Mouse (Mus musculus): ENCODE results near the gene Dnaaf1. TPM values are rescaled to one million over a fixed set of nuclear protein-coding genes. Genes with fewer than 3 reads are reported as not detected.

Dnaaf1 gene
- polyA plus RNA-seq, 1 experiment from 2014 or later: 0.74 TPM

GRCm38 (mm10) chr8:119557132-119557531 lies 17.9 kb upstream of the Dnaaf1 start:
- H3K4me3 ChIP-seq: peak overlapping the region; percentile 93
- no peaks in the 10 kb centered on the region for H3K9me3 ChIP-seq
- H3K4me1 ChIP-seq (replicated peaks): peaks cover 40% of the 10 kb centered on the region
- H3K9ac ChIP-seq: peak overlapping the region; percentile 91
- H3K27ac ChIP-seq (replicated peaks): no peak overlapping the region
- H3K4me2 ChIP-seq: peak overlapping the region; percentile 88
- WGBS: 83% methylated on average over 9 of the region's 9 CpGs
- H3K36me3 ChIP-seq: peaks cover 9% of the 10 kb centered on the region
- ATAC-seq (ENCODE audit: low FRiP score, low read depth): no peak
- no peaks in the 10 kb centered on the region for H3K27me3 ChIP-seq

DNA sequence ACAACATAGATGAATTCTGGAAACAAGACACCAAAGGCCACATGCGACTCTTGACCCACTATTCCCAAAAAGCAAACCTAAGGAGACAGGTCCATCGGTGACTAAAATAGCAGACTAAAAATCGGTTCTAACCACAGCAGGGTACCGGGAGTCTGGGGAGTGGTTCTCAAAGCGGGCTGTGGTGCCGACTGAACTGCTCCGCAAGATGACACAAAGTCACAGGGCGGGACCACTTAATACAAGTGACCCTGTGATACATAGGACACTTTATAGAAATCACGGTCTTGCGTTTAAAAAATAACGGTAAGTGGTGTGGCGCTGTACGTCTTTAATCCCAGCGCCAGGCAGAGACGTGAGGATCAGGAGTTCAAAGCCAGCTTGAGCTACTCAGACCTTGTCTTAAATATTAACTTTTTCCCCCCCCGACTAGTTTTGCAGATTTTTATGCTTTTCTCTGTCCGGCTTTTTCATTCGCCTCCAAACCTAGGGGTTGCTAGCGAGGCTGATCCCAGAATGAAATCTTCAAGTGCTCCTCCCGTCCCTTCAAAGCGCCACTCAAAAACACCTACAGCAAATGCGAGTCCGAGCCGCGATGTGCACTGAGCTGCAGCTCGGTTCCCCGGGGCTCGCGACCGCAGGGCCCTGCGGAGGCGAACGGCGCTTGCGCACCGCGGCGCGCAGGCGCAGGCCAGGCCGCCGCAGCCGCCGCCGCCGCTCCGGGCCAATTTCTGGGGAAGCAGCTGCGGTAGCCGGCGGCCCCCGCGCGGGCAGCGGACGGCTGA lies 17.0 kb upstream of the Dnaaf1 start:
- WGBS: under 1% methylated on average over 55 of the region's 55 CpGs
- H3K27me3 ChIP-seq: no peaks in the 10 kb centered on the region
- peak overlapping the region; percentile 91 for H3K9ac ChIP-seq
- H3K27ac ChIP-seq (replicated peaks): peak overlapping the region; percentile 98
- H3K36me3 ChIP-seq: peaks cover 18% of the 10 kb centered on the region
- no peaks in the 10 kb centered on the region for H3K9me3 ChIP-seq
- peak overlapping the region; percentile 88 for H3K4me2 ChIP-seq
- peak; percentile 91 for ATAC-seq (ENCODE audit: low FRiP score, low read depth)
- H3K4me3 ChIP-seq: peak overlapping the region; percentile 93
- H3K4me1 ChIP-seq (replicated peaks): peaks cover 40% of the 10 kb centered on the region

GRCm38 (mm10) chr8:119558603-119559401 lies 16.2 kb upstream of the Dnaaf1 start, which contains the start of gene Mbtps1:
Gene Mbtps1 (minus strand): TSS chr8:119558735.
- Histone ChIP-seq H3K9ac (peak within 1 kb of the TSS; percentile 91), H3K4me2 (peak within 1 kb of the TSS; percentile 88), H3K4me3 (peak within 1 kb of the TSS; percentile 93), H3K36me3 (peaks cover 26% of the 10 kb centered on the region), H3K27me3 (no peaks in the 10 kb centered on the region), H3K4me1 (replicated peaks) (peaks cover 40% of the 10 kb centered on the region), H3K9me3 (no peaks in the 10 kb centered on the region), H3K27ac (replicated peaks) (peak within 1 kb of the TSS; percentile 98)
- 6% methylated on average over 56 of the region's 63 CpGs for WGBS
- peak; percentile 97 for ATAC-seq (ENCODE audit: low FRiP score, low read depth)

- no peaks in the 10 kb centered on the region for H3K9me3 ChIP-seq
- no peaks in the 10 kb centered on the region for H3K27me3 ChIP-seq
- peak overlapping the region; percentile 42; the same call in 1 of the 2 replicates for H3K9ac ChIP-seq
- peaks cover 40% of the 10 kb centered on the region for H3K4me1 ChIP-seq (replicated peaks)
- H3K4me2 ChIP-seq: peak overlapping the region; percentile 88
- 90% methylated on average over 6 of the region's 6 CpGs for WGBS
- H3K4me3 ChIP-seq: no peak overlapping the region
- ATAC-seq (ENCODE audit: low FRiP score, low read depth): no peak
- H3K27ac ChIP-seq (replicated peaks): peak overlapping the region; percentile 98; the same call in 1 of the 2 replicates
- H3K36me3 ChIP-seq: peaks cover 32% of the 10 kb centered on the region
Measured at GRCm38 (mm10) chr8:119559402-119559720, 15.7 kb upstream of the Dnaaf1 start.

DNA sequence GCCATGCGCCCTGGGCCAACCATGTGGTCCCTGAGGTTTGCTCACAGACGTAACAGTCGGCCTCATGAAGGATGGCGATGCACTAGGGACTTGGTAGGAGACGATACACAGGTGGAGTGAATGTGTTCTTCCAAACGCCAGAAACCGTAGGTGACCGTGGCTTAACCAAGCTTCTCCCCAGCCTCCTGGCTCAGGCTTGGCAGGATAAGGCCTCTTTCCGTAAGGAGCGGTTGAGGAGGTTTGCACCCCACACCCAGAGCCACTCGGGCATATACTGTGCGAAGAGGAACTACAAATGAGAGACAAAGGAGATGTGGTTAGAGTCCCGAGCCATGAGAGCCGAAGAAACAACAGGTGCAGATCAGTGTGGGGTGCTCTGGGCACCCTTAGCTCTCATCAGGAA lies 11.2 kb upstream of the Dnaaf1 start:
- no peak overlapping the region for H3K4me2 ChIP-seq
- no peak overlapping the region for H3K27ac ChIP-seq (replicated peaks)
- no peaks in the 10 kb centered on the region for H3K9me3 ChIP-seq
- no peak overlapping the region for H3K4me3 ChIP-seq
- WGBS: 92% methylated on average over 14 of the region's 14 CpGs
- H3K4me1 ChIP-seq (replicated peaks): peaks cover 6% of the 10 kb centered on the region
- H3K27me3 ChIP-seq: no peaks in the 10 kb centered on the region
- ATAC-seq (ENCODE audit: low FRiP score, low read depth): no peak
- no peak overlapping the region for H3K9ac ChIP-seq
- peaks cover 55% of the 10 kb centered on the region for H3K36me3 ChIP-seq

GRCm38 (mm10) chr8:119566367-119566766 lies 8.7 kb upstream of the Dnaaf1 start:
- H3K9me3 ChIP-seq: no peaks in the 10 kb centered on the region
- no peak overlapping the region for H3K4me3 ChIP-seq
- no peak overlapping the region for H3K4me2 ChIP-seq
- H3K9ac ChIP-seq: no peak overlapping the region
- 85% methylated on average over 11 of the region's 11 CpGs for WGBS
- peaks cover 50% of the 10 kb centered on the region for H3K36me3 ChIP-seq
- H3K27me3 ChIP-seq: no peaks in the 10 kb centered on the region
- no peak overlapping the region for H3K27ac ChIP-seq (replicated peaks)
- ATAC-seq (ENCODE audit: low FRiP score, low read depth): no peak
- no peaks in the 10 kb centered on the region for H3K4me1 ChIP-seq (replicated peaks)

GRCm38 (mm10) chr8:119568251-119568650 lies 6.8 kb upstream of the Dnaaf1 start:
- Histone ChIP-seq H3K36me3 (peaks cover 34% of the 10 kb centered on the region), H3K9ac (no peak overlapping the region), H3K27me3 (no peaks in the 10 kb centered on the region), H3K4me1 (replicated peaks) (peaks cover 7% of the 10 kb centered on the region), H3K9me3 (no peaks in the 10 kb centered on the region), H3K27ac (replicated peaks) (no peak overlapping the region), H3K4me3 (no peak overlapping the region), H3K4me2 (no peak overlapping the region)
- WGBS: 89% methylated on average over 9 of the region's 9 CpGs
- no peak for ATAC-seq (ENCODE audit: low FRiP score, low read depth)

DNA sequence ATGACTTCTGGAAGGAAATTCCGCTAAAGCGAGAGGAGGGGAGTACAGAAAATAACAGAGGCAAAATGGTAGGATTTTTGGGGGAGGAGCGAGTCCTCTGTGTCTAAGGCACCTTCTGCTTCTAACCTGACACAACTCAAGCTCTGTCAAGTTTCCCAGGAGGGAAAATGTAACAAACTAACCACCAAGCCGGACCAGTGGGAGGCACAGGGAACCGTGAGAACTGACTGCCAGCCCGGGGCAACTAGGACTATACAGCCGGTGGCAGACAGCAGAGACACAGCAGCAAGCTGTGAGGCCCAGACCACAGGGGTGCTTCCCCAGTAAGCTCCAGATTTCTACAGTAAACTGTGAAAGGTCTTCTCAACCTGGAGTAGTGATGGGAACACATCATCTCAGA lies 6.1 kb upstream of the Dnaaf1 start:
- ATAC-seq (ENCODE audit: low FRiP score, low read depth): no peak
- H3K27me3 ChIP-seq: no peaks in the 10 kb centered on the region
- no peak overlapping the region for H3K4me2 ChIP-seq
- H3K4me1 ChIP-seq (replicated peaks): peaks cover 14% of the 10 kb centered on the region
- peaks cover 27% of the 10 kb centered on the region for H3K36me3 ChIP-seq
- H3K9ac ChIP-seq: no peak overlapping the region
- WGBS: 70% methylated on average over 7 of the region's 7 CpGs
- H3K9me3 ChIP-seq: no peaks in the 10 kb centered on the region
- H3K4me3 ChIP-seq: no peak overlapping the region
- H3K27ac ChIP-seq (replicated peaks): no peak overlapping the region

GRCm38 (mm10) chr8:119569881-119570280 lies 5.2 kb upstream of the Dnaaf1 start:
- no peak for ATAC-seq (ENCODE audit: low FRiP score, low read depth)
- Histone ChIP-seq H3K9me3 (no peaks in the 10 kb centered on the region), H3K4me1 (replicated peaks) (peaks cover 18% of the 10 kb centered on the region), H3K36me3 (peaks cover 19% of the 10 kb centered on the region), H3K4me3 (no peak overlapping the region), H3K27me3 (no peaks in the 10 kb centered on the region), H3K27ac (replicated peaks) (no peak overlapping the region), H3K9ac (no peak overlapping the region), H3K4me2 (no peak overlapping the region)
- WGBS: 43% methylated on average over 4 of the region's 4 CpGs

DNA sequence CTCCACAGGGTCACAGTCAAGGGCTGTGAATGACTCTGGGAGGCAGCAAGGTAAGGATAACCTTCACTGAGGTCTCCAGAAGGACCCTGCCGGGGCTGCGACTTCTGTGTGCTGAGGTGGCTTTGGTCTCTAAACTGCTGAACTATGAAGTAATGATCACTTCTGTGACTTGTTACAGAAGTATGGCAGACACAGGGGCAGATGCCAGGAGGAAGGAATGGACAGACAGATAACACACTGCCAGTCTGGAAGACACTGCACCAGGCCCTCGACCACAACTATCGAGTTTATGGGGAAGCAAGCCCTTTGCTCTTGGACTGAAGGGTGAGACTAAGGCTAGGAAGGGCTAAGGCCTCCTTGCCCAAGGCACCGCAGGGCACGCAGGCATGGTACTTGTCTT lies 3.9 kb upstream of the Dnaaf1 start:
- Histone ChIP-seq H3K9me3 (no peaks in the 10 kb centered on the region), H3K4me1 (replicated peaks) (peaks cover 22% of the 10 kb centered on the region), H3K4me2 (no peak overlapping the region), H3K4me3 (no peak overlapping the region), H3K36me3 (peaks cover 7% of the 10 kb centered on the region; the same call in 1 of the 2 replicates), H3K9ac (no peak overlapping the region), H3K27me3 (no peaks in the 10 kb centered on the region), H3K27ac (replicated peaks) (no peak overlapping the region)
- WGBS: 86% methylated on average over 6 of the region's 6 CpGs
- no peak for ATAC-seq (ENCODE audit: low FRiP score, low read depth)

DNA sequence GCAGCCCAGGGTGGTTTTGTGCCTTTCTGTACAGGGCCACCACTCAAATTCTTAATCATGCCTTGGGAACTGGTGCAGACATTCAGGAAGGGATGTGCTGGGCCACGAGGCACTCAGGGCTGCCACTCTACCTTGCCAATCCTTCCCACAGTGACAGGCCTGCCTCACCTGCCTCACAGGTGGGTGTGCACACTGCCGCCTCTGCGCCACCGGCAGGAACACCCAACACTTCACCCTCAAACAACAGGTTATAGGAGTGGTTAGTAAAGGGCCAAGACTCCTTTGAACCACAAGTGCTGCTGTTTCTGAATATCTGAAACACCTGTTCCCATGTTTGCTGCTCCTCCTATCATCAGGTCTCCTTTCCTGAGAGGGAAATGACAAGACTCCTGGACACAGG lies 2.6 kb upstream of the Dnaaf1 start:
- Histone ChIP-seq H3K9ac (no peak overlapping the region), H3K27ac (replicated peaks) (no peak overlapping the region), H3K4me3 (no peak overlapping the region), H3K36me3 (no peaks in the 10 kb centered on the region), H3K9me3 (no peaks in the 10 kb centered on the region), H3K4me2 (no peak overlapping the region), H3K27me3 (peaks cover 5% of the 10 kb centered on the region; the same call in 1 of the 2 replicates), H3K4me1 (replicated peaks) (peaks cover 22% of the 10 kb centered on the region)
- 93% methylated on average over 4 of the region's 4 CpGs for WGBS
- no peak for ATAC-seq (ENCODE audit: low FRiP score, low read depth)

DNA sequence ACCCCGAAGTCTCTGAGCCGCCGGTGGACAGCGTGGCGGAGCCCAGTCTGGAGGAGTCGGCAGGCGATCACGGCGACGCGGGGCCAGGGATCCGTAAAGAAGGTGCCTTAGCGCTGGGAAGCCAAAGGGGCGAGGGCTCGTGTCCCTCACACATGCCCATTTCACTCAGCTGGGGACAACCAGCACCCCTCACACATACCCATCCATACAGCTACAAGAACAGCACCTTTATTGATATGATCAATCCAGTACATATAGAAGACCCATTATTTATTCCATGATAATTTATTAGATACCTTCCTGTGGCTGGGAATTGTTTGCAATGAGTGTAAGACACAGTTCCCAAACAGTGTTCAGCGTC lies 311 bp downstream of the Dnaaf1 start:
- Histone ChIP-seq H3K4me2 (peak overlapping the region; percentile 76), H3K9ac (peak overlapping the region; percentile 91), H3K27me3 (peaks cover 5% of the 10 kb centered on the region; the same call in 1 of the 2 replicates), H3K27ac (replicated peaks) (peak overlapping the region; percentile 81), H3K4me3 (peak overlapping the region; percentile 94), H3K36me3 (no peaks in the 10 kb centered on the region), H3K9me3 (no peaks in the 10 kb centered on the region), H3K4me1 (replicated peaks) (peaks cover 22% of the 10 kb centered on the region)
- WGBS: 1% methylated on average over 16 of the region's 16 CpGs
- ATAC-seq (ENCODE audit: low FRiP score, low read depth): peak; percentile 59; the same call in 1 of the 2 replicates

Measured in hindbrain, embryonic 15.5 days (tissue).